Mouse (Mus musculus) myocyte (in vitro differentiated cells): Measurements from ENCODE around the gene Pogz. TPM values are rescaled to one million over a fixed set of nuclear protein-coding genes. Genes with fewer than 3 reads are reported as not detected.

Experiments used
- H3K27me3 ChIP-seq: one replicate; pipeline ENCODE4 v1.6.1; 2011; ENCODE audit not compliant: control insufficient read depth, insufficient read depth, insufficient read length
- H3K36me3 ChIP-seq: one replicate; pipeline ENCODE4 v1.6.1; 2011; ENCODE audit not compliant: control insufficient read depth, insufficient read depth
- H3K4me2 ChIP-seq: one replicate; pipeline ENCODE4 v1.6.1; 2011; ENCODE audit warnings: low read depth, control low read depth
- H3K4me3 ChIP-seq: one replicate; pipeline ENCODE4 v1.5.1; 2011; ENCODE audit warnings: mild to moderate bottlenecking, control low read depth, moderate library complexity
- H3K79me2 ChIP-seq: one replicate; pipeline ENCODE4 v1.6.1; 2011; ENCODE audit not compliant: control insufficient read depth, insufficient read depth
- H3ac ChIP-seq: one replicate; pipeline ENCODE4 v1.6.1; 2011; ENCODE audit not compliant: control insufficient read depth, insufficient read length
- CEBPB ChIP-seq: IDR thresholded peaks from 2 replicates; pipeline ENCODE4 v1.6.1; 2011; ENCODE audit warnings: mild to moderate bottlenecking, moderate library complexity; ENCODE audit not compliant: poor library complexity, insufficient read depth, severe bottlenecking
- E2F4 ChIP-seq: IDR thresholded peaks from one replicate; pipeline ENCODE4 v1.6.1; 2011; ENCODE audit warnings: mild to moderate bottlenecking, control low read depth, moderate library complexity; ENCODE audit not compliant: insufficient read depth
- MAX ChIP-seq: IDR thresholded peaks from one replicate; pipeline ENCODE4 v1.6.1; 2011; ENCODE audit warnings: low read depth, mild to moderate bottlenecking, control low read depth
- MYOD1 ChIP-seq, 3 experiments: IDR thresholded peaks; one replicate each; pipeline ENCODE4 v1.6.1; 2011; ENCODE audit warnings: control low read depth in 2 of 3, low read depth in 2 of 3, mild to moderate bottlenecking in 2 of 3, moderate library complexity in 1 of 3; ENCODE audit not compliant: insufficient read length in 2 of 3, control insufficient read depth in 1 of 3
- MYOG ChIP-seq, 3 experiments: IDR thresholded peaks; one replicate each; pipeline ENCODE4 v1.6.1; 2011; ENCODE audit warnings: control low read depth in 2 of 3, low read depth in 2 of 3, mild to moderate bottlenecking in 2 of 3; ENCODE audit not compliant: insufficient read length in 2 of 3, control insufficient read depth in 1 of 3, insufficient read depth in 1 of 3
- POLR2A ChIP-seq: IDR thresholded peaks from one replicate; pipeline ENCODE4 v1.6.1; 2011; ENCODE audit warnings: low read depth, mild to moderate bottlenecking, control low read depth, moderate library complexity; ENCODE audit not compliant: insufficient read length
- POLR2AphosphoS2 ChIP-seq: IDR thresholded peaks from one replicate; pipeline ENCODE4 v1.6.1; 2011; ENCODE audit warnings: low read depth, control low read depth; ENCODE audit not compliant: insufficient read length
- REST ChIP-seq: IDR thresholded peaks from one replicate; pipeline ENCODE4 v1.6.1; 2011; ENCODE audit warnings: mild to moderate bottlenecking, control low read depth, moderate library complexity; ENCODE audit not compliant: insufficient read depth, insufficient read length
- SRF ChIP-seq: IDR thresholded peaks from one replicate; pipeline ENCODE4 v1.6.1; 2011; ENCODE audit warnings: low read depth; ENCODE audit not compliant: control insufficient read depth, insufficient read length
- TCF12 ChIP-seq: IDR thresholded peaks from one replicate; pipeline ENCODE4 v1.6.1; 2011; ENCODE audit warnings: mild to moderate bottlenecking, control low read depth; ENCODE audit not compliant: poor library complexity, insufficient read depth, severe bottlenecking
- TCF3 ChIP-seq: IDR thresholded peaks from one replicate; pipeline ENCODE4 v1.6.1; 2011; ENCODE audit warnings: low read depth, control low read depth; ENCODE audit not compliant: insufficient read length
- USF1 ChIP-seq: IDR thresholded peaks from one replicate; pipeline ENCODE4 v1.6.1; 2011; ENCODE audit warnings: low read depth, mild to moderate bottlenecking, control low read depth, moderate library complexity
- polyA plus RNA-seq: library from polyadenylated mRNA; unstranded; fragments of >200 nt; fragmentation: generic; extraction: Trizol; gene quantifications from one replicate; pipeline ENCODE4 v1.2.1, GENCODE M21; 2012; ENCODE audit warnings: missing spikeins

The Pogz gene
- polyA plus RNA-seq, 1 experiment: 11.5 TPM

GRCm38 (mm10) chr3:94849338-94849737 is 12.0 kb downstream of the Pogz start:
- Histone ChIP-seq H3ac (no peak overlapping the region), H3K27me3 (no peaks in the 10 kb centered on the region), H3K79me2 (peaks cover 98% of the 10 kb centered on the region), H3K36me3 (peaks cover 9% of the 10 kb centered on the region), H3K4me2 (no peak overlapping the region), H3K4me3 (no peak overlapping the region)
- TF ChIP-seq SRF (no peak), MAX (no peak), MYOG (IDR thresholded peaks at IDR 0.05; ENCODE audit: control insufficient read depth in 1 of 3, insufficient read depth in 1 of 3, insufficient read length in 2 of 3, low read depth in 2 of 3) (no peak), POLR2A (no peak), MYOD1 (IDR thresholded peaks at IDR 0.05; ENCODE audit: control insufficient read depth in 1 of 3, insufficient read length in 2 of 3, low read depth in 2 of 3) (no peak), USF1 (no peak)

GRCm38 (mm10) chr3:94851731-94852130 is 14.4 kb downstream of the Pogz start:
- Histone ChIP-seq H3K79me2 (peaks cover 99% of the 10 kb centered on the region), H3K4me2 (no peak overlapping the region)

GRCm38 (mm10) chr3:94852215-94852614 is 14.8 kb downstream of the Pogz start:
- no peaks in the 10 kb centered on the region for H3K27me3 ChIP-seq
- peaks cover 99% of the 10 kb centered on the region for H3K79me2 ChIP-seq
- TF ChIP-seq CEBPB (no peak), E2F4 (no peak), USF1 (no peak), MYOD1 (IDR thresholded peaks at IDR 0.05; ENCODE audit: control insufficient read depth in 1 of 3, insufficient read length in 2 of 3, low read depth in 2 of 3) (no peak), REST (no peak), POLR2A (no peak), POLR2AphosphoS2 (no peak), MAX (no peak), TCF12 (no peak), MYOG (IDR thresholded peaks at IDR 0.05; ENCODE audit: control insufficient read depth in 1 of 3, insufficient read depth in 1 of 3, insufficient read length in 2 of 3, low read depth in 2 of 3) (no peak), SRF (no peak), TCF3 (no peak)
- no peak overlapping the region for H3ac ChIP-seq
- no peak overlapping the region for H3K4me3 ChIP-seq
- H3K36me3 ChIP-seq: peaks cover 38% of the 10 kb centered on the region
- H3K4me2 ChIP-seq: no peak overlapping the region

More at GRCm38 (mm10) chr3:94851731-94852130, 14.4 kb downstream of the Pogz start:
- H3K36me3 ChIP-seq: peaks cover 33% of the 10 kb centered on the region
- H3K4me3 ChIP-seq: no peak overlapping the region
- TF ChIP-seq USF1 (no peak), E2F4 (no peak), POLR2A (no peak), MYOD1 (IDR thresholded peaks at IDR 0.05; ENCODE audit: control insufficient read depth in 1 of 3, insufficient read length in 2 of 3, low read depth in 2 of 3) (no peak), MYOG (IDR thresholded peaks at IDR 0.05; ENCODE audit: control insufficient read depth in 1 of 3, insufficient read depth in 1 of 3, insufficient read length in 2 of 3, low read depth in 2 of 3) (no peak), TCF12 (no peak), CEBPB (no peak), TCF3 (no peak), POLR2AphosphoS2 (no peak)
- H3K27me3 ChIP-seq: no peaks in the 10 kb centered on the region
- no peak overlapping the region for H3ac ChIP-seq

GRCm38 (mm10) chr3:94859471-94859870 is 22.1 kb downstream of the Pogz start:
- no peak overlapping the region for H3K4me2 ChIP-seq
- H3ac ChIP-seq: no peak overlapping the region
- H3K27me3 ChIP-seq: no peaks in the 10 kb centered on the region

GRCm38 (mm10) chr3:94869011-94869410 is 31.6 kb downstream of the Pogz start:
- no peak overlapping the region for H3K4me3 ChIP-seq
- TF ChIP-seq REST: no peak
- no peak for TF ChIP-seq CEBPB
- TF ChIP-seq POLR2AphosphoS2: no peak
- TF ChIP-seq MAX: no peak
- TF ChIP-seq E2F4: no peak
- no peak for TF ChIP-seq POLR2A
- TF ChIP-seq TCF3: no peak
- no peak for TF ChIP-seq MYOD1 (IDR thresholded peaks at IDR 0.05; ENCODE audit: control insufficient read depth in 1 of 3, insufficient read length in 2 of 3, low read depth in 2 of 3)
- TF ChIP-seq SRF: no peak
- no peak for TF ChIP-seq USF1
- TF ChIP-seq TCF12: no peak
- no peak for TF ChIP-seq MYOG (IDR thresholded peaks at IDR 0.05; ENCODE audit: control insufficient read depth in 1 of 3, insufficient read depth in 1 of 3, insufficient read length in 2 of 3, low read depth in 2 of 3)
- H3K4me2 ChIP-seq: no peak overlapping the region
- no peaks in the 10 kb centered on the region for H3K79me2 ChIP-seq
- no peak overlapping the region for H3ac ChIP-seq
- peaks cover 57% of the 10 kb centered on the region for H3K36me3 ChIP-seq
- no peaks in the 10 kb centered on the region for H3K27me3 ChIP-seq

More at GRCm38 (mm10) chr3:94859471-94859870, 22.1 kb downstream of the Pogz start:
- H3K4me3 ChIP-seq: no peak overlapping the region
- peaks cover 47% of the 10 kb centered on the region for H3K79me2 ChIP-seq
- peaks cover 69% of the 10 kb centered on the region for H3K36me3 ChIP-seq
- TF ChIP-seq REST (no peak), POLR2A (no peak), TCF3 (no peak), MAX (no peak), USF1 (no peak), CEBPB (no peak), MYOD1 (IDR thresholded peaks at IDR 0.05; ENCODE audit: control insufficient read depth in 1 of 3, insufficient read length in 2 of 3, low read depth in 2 of 3) (no peak), TCF12 (no peak), MYOG (IDR thresholded peaks at IDR 0.05; ENCODE audit: control insufficient read depth in 1 of 3, insufficient read depth in 1 of 3, insufficient read length in 2 of 3, low read depth in 2 of 3) (no peak), POLR2AphosphoS2 (no peak), SRF (no peak), E2F4 (no peak)
